Mouse (Mus musculus) telencephalon, adult 2 months (tissue): Measurements from ENCODE around the gene Ccdc62.

ENCODE experiments used
- DNase-seq: peaks from one replicate; pipeline ENCODE4 v3.0.0-alpha.2; 2011; ENCODE audit warnings: low read depth, low spot score

The Ccdc62 gene

GRCm38 (mm10) chr5:124001274-124001673, 70.8 kb downstream of the Ccdc62 start:
- no peak for DNase-seq

GRCm38 (mm10) chr5:124002876-124003275, 72.4 kb downstream of the Ccdc62 start:
- DNase-seq: no peak

DNA sequence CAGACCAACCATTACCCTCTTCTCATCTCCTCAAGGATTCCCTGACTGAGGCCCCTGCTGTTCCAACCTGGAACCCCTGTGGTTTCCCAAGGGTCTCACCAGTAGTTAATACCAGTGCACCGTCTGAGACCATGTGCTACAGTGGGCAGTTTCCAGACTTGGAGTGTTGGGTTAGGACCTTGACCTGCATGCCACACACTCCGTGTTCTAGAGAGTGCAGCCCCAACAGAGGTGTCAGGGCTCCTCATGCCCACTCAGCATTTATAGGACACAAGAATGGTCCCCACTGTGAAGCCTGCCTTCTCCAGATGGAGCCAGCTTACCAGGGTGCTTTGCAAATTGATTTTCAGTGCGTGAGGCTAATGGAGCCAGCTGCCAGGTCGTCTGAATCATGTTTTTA, 72.9 kb downstream of the Ccdc62 start:
- DNase-seq: no peak

DNA sequence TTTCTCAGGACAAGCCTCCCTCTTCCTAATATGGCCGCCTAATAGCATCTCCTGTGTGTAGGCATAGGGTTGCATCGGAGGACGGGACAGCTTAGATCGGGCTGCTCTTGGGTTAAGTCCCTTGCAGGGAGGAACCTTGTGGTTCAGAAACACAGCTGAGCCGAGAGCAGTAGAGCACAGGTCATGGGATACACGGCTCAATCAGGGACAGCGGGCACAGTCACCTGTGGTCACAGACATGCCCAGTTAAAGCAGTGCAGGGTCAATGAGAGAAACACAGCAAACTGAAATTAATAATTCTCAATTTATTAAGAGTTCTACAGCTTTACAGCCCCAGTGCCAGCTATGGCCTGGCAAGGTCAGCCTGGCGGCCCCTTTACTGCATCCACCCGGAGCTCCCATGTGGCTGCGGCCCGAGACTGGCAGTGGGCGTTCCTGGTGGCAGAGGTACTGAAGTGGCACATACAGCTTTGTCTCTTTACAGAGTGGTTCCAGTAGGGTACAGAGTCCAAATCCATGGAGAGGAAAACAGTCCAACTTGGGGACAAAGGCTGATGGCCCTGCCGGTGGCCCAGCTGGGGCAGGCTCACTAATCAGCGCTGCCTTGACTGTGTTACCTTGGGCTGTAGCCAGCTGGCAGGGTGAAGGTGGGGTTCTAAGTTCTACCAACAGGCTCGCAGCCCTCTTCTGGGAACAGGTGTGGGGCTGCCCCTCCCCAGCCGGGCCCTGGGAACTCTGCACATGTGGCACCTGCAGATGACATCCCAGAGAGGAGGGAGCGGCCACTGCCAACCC, 74.1 kb downstream of the Ccdc62 start:
- no peak for DNase-seq

GRCm38 (mm10) chr5:124005151-124005500, 74.6 kb downstream of the Ccdc62 start:
- DNase-seq: no peak

DNA sequence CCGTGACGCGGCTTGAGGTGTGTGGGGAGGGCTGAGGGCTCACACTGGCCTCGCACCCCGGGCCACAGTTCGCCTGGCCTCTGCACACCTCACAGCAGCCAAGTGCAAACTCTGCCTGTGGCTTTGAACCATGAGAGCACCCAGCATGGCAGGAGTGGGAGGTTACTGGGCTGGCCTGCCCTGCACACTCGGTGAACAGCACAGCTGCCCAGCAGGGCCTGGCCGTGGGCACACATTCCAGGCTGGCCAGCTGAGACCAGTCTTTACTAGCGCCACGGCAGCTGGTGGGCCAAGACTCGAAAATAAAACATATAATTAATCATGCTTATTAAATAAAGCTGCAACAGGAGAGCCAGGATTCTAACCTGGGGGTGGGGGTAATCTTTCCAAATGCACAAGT, 75.1 kb downstream of the Ccdc62 start:
- no peak for DNase-seq

DNA sequence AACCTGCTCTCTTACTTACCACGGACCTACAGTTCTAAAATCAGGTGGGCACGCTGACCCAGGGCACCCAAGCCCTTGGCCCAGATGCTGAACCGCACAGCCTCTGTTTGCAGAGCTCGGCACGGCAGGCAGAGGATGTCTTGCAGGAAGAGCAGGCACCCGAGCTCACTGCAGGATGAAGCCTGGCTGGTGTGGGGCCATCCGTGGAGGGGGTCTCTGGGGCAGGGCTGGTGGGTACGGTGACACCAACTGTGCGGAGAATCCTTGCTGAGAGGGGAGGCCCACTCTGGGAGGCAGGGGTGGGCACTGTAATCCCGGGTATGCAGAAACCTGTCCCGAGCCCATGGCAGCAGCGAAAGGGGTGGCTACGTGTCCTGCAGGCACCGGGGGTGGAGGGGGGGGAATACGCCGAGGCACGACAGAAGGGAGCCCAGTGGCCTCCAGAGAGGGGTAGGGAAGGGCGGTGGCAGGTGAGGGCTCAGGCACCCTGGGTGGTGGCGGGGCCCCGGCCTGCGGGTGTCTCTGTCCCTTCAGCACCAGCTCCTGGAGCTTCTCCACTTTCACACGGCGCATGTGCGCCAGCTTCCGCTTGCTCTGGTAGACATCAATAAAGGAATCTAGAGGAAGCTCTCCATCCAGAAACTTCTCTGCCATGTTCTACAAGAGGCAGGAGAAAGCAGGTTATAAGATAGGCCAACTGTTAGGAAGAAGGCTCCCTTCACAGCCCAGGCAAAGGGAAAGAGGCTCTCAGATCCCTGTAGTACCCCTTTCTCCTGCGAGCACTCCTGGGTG, 75.8 kb downstream of the Ccdc62 start:
- DNase-seq: no peak

DNA sequence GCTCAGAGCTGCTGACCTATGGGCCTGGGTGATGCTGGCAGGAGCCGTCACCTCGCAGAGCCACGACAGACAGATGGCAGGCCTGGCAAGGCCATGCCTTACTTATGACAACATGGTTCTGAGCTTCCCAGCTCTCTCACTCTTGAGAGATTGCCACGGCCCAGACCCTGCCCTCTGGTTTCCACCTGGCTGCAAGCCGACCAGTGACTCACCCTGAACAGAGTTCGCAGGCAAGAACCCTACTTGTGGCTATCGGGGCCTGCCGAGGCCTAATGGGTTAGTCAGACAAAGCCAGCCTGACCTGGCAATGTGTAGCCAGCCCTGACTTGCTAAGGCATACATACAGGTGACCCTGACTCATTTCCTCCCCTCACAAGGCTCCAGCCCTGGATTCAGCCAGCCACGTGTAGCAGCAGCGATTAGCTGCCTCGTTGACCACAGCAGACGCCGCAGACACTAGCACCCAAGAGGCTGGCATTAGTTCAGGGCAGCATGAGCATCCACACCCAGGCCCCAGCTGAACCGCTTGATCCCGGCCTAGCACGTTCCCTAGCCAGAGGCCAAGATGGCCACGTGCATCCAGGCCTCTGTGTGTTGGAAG, 76.5 kb downstream of the Ccdc62 start:
- no peak for DNase-seq

DNA sequence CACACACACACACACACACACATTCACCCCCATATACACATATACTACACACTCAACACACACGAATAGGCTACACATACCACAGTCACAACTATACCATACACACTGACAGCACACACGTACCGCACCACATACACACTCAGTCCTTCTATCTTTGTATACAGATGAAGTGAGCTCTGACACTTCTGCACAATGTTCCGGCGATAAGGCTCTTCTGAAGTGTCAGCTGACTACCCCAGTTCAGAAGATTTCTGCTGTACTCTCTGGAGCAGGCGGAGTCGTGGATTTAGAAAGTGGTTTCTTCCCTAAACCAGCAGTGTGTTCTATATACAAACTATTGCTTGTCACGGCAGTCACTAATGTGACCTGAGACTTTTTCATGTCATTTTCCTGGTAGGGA, 79.6 kb downstream of the Ccdc62 start:
- DNase-seq: no peak

DNA sequence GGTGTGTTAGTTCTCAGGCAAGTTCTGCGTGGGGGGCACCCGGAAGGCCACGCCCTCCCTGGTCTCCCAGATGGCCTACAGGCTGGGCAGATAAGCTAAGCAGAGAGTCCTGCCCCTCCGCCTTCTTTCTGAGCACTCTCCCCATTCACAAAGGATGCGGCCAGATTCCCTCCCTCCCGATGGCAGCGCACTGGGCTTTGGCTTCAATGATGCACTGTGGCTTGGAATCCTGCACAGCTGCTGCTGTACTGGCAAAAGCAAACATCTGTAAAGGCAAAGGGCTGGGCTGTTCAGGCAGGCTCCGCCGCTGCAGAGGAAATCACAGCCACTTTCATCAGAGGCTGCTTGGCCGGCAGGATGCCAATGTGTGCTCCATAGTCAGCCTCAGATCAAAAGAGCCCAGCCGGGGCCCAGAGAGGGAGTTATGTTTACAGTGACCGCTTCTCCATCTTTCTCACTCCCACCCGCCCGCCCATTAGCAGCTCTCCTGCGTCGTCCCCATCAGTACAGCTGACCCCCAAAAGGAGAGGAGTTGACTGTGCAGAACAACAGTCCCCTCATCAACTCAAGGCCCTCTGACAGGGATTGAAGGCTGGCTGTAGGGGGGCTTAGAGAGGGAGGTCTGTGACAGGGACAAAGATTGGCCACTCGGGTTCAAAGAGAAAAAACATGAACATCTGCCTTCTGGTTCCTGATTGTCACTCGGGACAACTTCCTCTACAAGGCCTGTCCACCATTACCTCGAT, 80.6 kb downstream of the Ccdc62 start:
- DNase-seq: no peak

DNA sequence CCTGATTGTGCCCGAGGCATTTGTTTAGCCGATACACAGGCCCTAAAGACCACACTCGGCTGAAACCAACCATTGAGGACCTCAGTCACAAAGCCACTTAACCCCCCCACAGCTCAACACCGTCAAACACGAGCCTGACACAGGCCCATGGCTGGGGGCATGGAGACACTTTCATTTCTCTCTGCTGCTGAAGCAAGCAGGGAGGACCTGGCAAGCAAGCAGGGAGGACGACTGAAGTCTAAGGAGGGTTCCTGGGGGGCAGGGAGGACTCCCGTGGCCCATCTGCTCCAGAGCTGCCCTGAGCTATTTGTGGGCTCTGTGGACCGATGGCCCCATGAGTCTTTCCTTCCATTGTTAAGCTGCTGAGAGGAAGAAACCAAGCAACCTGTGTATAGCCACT, 81.4 kb downstream of the Ccdc62 start:
- DNase-seq: no peak

- no peak for DNase-seq
Measured at GRCm38 (mm10) chr5:124012885-124013284, 82.4 kb downstream of the Ccdc62 start.

- no peak for DNase-seq
Measured at GRCm38 (mm10) chr5:124013747-124014146, 83.3 kb downstream of the Ccdc62 start.

DNA sequence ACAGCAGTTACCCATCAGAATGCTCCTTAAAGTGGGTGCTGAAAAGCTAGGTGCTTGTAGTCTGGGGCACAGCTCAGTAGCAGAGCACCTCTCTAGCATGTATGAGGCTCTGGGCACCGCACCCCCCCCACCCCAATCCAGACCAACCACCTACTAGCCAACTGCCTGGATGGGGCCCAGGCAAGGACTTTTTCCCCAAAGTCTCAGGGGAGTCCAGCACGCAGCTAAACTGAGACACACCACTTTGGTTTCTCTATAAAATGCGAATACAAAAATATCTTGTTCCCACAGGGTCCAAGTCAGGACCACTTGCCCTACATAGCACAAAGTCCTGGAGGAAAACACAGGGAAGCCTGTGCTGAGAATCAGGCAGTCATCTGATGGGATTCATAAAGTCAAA, 83.7 kb downstream of the Ccdc62 start:
- no peak for DNase-seq

DNA sequence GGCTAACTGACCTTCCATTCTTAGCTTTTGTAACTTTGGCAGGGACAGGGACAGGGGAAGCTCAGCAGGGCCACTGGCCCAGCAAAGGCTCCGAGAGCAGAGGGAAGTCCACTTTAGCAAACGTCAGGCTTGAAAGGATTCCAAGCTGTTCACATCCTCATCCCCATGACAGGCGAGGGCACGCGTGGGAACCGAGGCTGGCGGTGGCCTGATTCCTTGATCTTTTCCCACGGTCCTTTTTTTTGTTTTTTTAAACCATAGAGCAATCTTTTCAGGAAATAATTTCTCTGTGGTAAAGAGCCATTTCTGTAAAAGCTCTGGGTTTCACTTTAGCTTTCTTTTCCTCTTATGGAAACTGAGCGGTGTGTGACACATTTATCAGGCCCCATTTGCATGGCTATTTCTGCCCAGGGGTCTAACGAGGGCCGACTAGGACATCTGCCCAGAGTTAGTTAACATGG, 84.3 kb downstream of the Ccdc62 start:
- DNase-seq: no peak

DNA sequence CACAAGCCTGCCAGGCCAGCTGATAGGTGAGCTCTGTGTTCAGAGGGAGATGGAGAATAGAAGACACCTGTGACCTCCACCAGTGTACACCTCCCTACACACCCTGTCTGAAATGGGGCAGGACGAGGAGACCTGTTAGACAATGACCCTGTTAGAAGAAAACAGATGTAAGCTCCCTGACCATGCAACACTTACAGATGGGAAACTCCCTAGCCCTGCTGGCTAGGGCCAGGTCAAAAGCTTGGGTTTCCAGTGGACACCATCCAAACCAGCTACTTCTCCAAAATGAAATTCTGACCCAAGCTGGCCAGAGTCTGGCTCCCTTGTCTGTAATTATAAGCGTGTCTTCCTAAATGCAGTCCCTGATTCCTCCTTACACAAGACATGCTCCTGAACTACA, 85.2 kb downstream of the Ccdc62 start:
- no peak for DNase-seq

DNA sequence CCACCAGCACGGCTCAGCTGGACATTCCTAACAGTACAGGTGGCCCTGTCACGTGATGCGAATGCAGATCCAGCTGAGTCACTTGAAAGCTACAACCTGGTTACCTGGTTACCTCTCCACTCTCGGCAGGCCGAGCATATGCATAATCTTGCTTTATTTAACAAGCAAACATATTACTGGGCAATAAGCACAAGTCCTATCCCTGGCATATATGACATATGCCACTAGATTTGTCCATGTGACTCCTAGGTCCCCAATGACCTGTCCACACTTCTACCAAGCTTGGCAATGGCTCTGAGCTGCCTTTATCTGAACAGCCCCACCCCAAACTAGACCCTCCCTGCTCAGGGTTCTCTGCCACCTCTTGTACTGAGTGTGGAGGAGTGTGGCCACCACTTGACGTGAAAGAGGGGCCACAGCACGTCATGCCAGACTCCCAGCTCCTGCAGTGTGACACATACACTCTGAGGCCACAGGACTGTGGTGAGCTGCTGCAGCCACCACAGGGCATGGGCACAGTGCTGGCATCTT, 85.9 kb downstream of the Ccdc62 start:
- DNase-seq: no peak

- no peak for DNase-seq
Measured at GRCm38 (mm10) chr5:124017941-124018340, 87.5 kb downstream of the Ccdc62 start.

GRCm38 (mm10) chr5:124018651-124019050, 88.2 kb downstream of the Ccdc62 start:
- no peak for DNase-seq
